Mouse (Mus musculus): Measurements from ENCODE around the gene Stac2. TPM values are rescaled to one million over a fixed set of nuclear protein-coding genes. Genes with fewer than 3 reads are reported as not detected.

Stac2 gene
- polyA plus RNA-seq (2017; shearing (Covaris generic)) = under 1 TPM; 0.10 to 0.18 TPM

DNA sequence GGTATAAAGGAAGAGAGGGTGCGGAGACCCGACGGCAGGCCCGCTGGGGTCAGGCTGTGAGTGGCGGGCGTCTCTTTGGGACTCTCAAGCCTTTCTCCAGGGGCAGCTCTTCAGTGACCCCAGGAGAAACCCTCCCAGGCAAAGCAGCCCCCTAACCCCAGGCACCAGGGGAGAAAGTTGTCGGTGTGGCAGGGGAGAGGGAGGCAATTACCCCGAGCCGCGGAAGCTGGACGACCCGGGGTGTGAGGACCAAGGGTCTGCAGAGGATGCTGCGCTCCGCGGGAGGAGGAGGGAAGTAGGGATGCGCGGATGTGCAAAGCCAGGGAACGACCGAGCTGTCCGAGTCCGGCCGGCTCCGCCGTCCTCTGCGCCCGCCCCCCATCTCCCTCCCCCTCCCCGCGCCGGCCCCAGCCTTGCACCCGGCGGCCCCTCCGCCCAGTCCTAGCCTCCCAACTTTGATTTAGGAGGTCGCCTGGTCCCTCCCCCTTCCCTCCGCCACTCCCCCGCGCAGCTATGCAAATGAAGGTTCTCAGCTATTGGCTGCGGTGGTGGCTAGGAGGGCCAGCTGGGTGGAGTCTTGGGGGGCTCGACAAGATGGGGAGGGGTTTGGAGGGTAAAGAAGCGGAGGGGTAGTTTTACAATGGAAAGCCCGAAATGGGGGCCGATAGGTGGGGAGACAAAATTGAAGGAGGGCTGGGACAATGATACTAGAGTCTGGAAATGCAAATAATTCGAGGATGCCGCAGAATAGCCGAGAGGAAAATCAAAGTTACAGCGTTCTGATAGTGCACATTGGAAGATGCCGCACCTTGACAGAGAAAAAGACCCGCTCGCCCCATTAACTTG, at the start of gene Stac2:
Gene Stac2 (minus strand): TSS at position 474 of the 846 bp plus-strand sequence.

DNA sequence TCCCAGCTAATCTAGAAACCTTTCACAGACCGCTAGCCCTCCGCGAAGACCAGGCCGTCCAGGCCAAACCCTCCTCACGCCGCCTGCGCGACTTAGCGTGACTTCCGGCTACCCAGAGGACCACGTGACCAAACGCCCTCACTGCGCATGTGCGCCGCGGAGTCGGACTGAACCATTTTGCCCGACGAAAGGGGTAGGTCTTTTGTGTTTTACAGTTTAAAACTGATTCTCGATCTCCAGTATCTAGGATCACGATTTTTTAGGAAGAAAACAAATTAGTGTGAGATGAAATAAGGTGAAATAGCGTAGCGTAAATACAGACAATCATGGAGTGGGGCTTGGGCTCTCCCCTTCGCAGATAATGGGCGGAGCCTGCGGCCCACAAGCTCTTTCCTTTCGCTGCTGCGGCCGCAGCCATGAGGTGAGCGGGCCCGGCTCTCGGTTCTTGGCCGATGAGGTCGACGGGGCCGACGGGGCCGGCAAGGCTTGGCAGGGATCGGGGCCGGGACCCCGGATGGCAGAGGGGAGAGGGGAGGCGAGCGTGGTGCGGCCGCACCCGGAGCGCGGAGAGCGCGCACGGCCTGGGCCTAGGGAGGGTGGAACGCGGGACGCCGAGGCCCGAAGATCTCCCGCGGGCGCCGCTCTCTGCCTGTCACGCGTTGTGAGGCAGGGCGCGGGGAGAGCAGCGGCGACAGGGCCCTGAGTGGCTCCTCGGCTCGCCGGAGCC, 26.5 kb downstream of the Stac2 start, which contains the start of gene Rpl19:
Gene Rpl19 (plus strand): TSS at position 141 of the 727 bp plus-strand sequence.

DNA sequence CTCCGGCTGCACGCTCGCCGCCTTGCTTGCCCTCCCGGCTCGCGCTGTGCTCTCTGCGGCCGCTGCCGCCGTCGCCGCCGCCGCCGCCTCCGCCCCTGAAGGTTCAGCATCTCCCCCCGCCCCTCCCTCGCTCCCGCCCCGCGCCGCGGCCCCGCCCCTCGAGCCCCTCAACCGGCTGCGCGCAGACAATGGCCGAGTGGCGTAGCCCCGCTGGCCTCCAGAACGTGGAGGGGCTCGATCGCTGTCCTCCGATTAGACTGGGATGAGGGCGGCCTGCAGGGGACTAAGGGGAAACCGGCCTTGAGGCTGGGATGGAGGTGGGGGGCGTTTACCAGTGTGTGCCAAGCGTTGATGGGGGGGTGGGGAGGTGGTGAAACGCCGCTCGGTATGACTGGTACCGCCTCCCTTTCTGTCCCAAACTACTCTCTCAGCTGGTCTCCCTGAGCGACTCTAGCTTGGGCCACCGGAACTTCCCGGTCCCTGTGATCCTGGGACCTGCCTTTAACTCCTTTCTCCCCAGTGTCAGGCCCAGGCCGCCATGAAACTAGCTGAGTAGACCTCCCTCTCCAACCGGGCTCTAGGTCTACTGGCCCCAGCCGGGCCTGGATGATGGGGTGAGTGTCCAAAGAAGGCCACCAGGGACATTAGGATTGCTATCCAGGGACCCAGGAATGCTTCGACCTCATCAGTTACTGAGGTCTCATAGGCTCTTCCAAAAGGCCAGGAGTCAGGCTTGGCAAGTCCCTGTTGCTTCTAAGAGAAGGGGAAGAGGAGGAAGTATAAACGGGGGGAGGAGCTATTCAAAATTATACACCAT, 30.5 kb downstream of the Stac2 start, which contains the start of gene Cacnb1:
Gene Cacnb1 (minus strand): TSS at position 480 of the 817 bp plus-strand sequence.

DNA sequence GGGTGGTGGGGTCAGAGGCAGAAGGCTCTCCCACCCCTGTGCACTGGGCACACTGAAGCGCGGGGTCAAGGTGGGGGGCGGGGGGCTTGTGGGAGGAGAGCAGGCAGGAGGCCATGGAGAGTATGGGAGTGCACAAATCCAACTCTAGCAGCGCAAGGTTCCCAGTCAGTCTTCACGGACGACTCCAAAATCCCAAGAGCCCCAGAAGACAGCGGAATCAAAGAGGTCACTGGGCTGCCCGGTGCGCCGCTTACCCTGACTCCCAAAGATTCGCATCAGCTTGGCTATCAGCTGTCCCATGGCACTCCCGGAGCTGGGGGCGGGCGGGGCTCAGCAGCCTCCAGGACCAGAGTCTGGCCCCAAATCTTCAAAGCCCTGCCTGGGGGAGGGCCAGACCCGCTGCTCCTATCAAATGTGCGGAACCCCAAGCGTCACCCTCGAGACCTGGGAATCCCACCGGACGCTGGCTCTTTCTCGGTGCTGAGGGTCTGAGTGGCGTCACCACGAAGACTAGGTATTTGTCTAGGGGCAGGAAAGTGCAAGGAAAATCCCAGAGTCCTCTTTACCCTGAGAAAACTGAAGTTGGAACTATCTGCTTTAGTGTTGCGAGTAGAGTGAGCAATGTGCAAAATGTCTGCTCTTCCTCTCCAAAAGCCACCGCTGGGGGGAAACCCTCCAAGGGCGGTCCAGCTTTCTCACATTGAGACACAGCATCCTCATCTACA, 57.5 kb downstream of the Stac2 start, which contains the start of gene Arl5c:
Gene Arl5c (minus strand): TSS at position 618 of the 725 bp plus-strand sequence.

Other genes with a start within 250 kb of the Stac2 start
- gene B230217C12Rik, start 212.7 kb downstream of the Stac2 start, polyA plus RNA-seq (2017; shearing (Covaris generic)) = 1 to 10 TPM; 1.4 TPM
- gene Fbxo47, start 169.3 kb downstream of the Stac2 start, polyA plus RNA-seq (2017; shearing (Covaris generic)) = under 1 TPM; 0.61 to 0.85 TPM
- gene Plxdc1, start 67.0 kb downstream of the Stac2 start, polyA plus RNA-seq (2017; shearing (Covaris generic)) = 10 to 100 TPM in 1 of 2 experiments, 1 to 10 TPM in 1; 3.7 to 17.8 TPM
- 100 to 1,000 TPM in 1 of 2 experiments, 10 to 100 TPM in 1; 79.5 to 139 TPM for gene Arl5c, start 57.3 kb downstream of the Stac2 start, polyA plus RNA-seq (2017; shearing (Covaris generic))
- 10 to 100 TPM in 1 of 2 experiments, 1 to 10 TPM in 1; 9.8 to 19.5 TPM for gene Cacnb1, start 30.4 kb downstream of the Stac2 start, polyA plus RNA-seq (2017; shearing (Covaris generic))
- 1,000 to 10,000 TPM; 1,409 to 2,156 TPM for gene Rpl19, start 26.8 kb downstream of the Stac2 start, polyA plus RNA-seq (2017; shearing (Covaris generic))
- gene Fbxl20, start 96.9 kb upstream of the Stac2 start, polyA plus RNA-seq (2017; shearing (Covaris generic)) = 10 to 100 TPM; 30.8 to 41.5 TPM
- gene Med1, start 139.8 kb upstream of the Stac2 start, polyA plus RNA-seq (2017; shearing (Covaris generic)) = 10 to 100 TPM; 31.7 to 44.3 TPM
- 10 to 100 TPM; 16.4 to 18.7 TPM for gene Cdk12, start 149.6 kb upstream of the Stac2 start, polyA plus RNA-seq (2017; shearing (Covaris generic))

Measured in activated CD4-positive, CD25-positive, alpha-beta regulatory T cell (primary cell).